Mouse (Mus musculus) G1E-ER4 (cell line): ENCODE measurements around the gene Il17rc. TPM values are rescaled to one million over a fixed set of nuclear protein-coding genes. Genes with fewer than 3 reads are reported as not detected.

ENCODE experiments used
- GATA1 ChIP-seq: IDR thresholded peaks from one replicate; pipeline ENCODE4 v1.8.0; 2012; ENCODE audit warnings: low read length, inconsistent platforms
- polyA plus RNA-seq: library from polyadenylated mRNA; stranded (reverse); fragments of >175 nt; gene quantifications from 2 replicates; pipeline ENCODE4 v1.2.3, GENCODE M21; 2012

Il17rc gene
- polyA plus RNA-seq, 1 experiment = 0.83 TPM

DNA sequence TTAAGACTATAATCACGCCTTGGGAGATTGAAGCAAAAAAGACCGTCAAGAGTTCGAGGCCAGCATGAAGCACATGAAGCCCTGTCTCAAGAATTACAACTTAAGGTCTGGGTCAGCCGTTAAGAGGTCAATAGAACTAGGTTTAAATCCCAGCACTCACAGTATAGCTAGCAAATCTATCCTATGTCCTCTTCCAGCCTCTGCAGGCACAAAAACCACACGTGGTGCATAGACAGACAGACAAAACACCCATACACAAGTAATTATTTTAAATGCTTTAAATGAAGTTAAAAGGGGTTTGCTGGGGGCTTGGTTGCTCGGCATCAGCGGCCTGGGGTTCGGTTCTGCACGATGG is 29.2 kb upstream of the Il17rc start:
- TF ChIP-seq GATA1 = no peak

DNA sequence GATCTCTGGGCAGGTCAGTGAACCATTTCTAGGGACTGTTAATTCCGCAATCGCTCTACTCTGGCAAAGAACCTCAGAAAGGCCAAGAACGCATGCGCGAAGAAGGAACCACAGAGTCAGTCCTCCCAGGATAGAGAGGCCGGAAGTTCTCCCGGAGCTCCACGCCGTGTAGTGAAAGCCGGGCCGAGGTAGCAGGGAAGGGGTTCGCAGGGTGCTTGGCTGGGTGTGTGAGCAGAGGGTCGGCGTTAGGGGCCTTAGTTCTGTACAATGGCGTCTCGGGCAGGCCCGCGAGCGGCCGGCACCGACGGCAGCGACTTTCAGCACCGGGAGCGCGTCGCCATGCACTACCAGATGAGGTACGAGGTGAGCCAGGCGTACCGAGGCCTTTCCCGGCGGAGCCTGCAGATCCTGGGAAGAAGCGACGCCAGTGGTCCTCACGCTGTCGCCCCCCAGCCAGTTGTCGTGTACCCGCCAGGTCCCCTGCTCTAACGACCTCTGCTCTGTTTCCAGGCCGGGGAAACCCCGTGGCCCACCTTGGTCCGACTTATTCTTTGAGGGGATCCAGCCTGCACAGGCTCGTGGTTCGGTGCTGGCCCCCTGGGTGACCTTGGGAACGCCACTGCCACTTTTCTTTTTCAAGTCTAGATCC is 28.7 kb upstream of the Il17rc start, which contains the start of gene Jagn1:
TSS of gene Jagn1 (plus strand) at position 128 of the 649 bp plus-strand sequence.
- TF ChIP-seq GATA1 = no peak

DNA sequence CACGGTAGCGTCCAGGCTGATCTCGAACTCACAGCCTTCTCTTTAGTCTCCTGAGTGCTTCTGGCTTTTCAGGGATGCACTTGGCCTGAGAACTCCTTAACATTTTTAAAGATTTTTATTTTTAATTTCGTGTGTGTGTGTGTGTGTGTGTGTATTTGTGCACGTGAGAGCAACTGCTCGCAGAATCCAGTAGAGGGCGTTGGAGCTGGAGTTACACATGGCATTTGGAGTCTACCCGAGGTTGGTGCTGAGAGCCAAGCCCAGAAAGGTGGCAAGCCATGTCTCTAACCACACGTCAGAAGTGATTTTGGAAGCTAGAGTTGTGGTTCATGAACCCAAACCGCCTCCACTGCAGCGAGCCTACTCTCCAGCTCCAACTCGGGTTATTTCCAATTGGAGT is 28.1 kb upstream of the Il17rc start:
- TF ChIP-seq GATA1 = no peak

DNA sequence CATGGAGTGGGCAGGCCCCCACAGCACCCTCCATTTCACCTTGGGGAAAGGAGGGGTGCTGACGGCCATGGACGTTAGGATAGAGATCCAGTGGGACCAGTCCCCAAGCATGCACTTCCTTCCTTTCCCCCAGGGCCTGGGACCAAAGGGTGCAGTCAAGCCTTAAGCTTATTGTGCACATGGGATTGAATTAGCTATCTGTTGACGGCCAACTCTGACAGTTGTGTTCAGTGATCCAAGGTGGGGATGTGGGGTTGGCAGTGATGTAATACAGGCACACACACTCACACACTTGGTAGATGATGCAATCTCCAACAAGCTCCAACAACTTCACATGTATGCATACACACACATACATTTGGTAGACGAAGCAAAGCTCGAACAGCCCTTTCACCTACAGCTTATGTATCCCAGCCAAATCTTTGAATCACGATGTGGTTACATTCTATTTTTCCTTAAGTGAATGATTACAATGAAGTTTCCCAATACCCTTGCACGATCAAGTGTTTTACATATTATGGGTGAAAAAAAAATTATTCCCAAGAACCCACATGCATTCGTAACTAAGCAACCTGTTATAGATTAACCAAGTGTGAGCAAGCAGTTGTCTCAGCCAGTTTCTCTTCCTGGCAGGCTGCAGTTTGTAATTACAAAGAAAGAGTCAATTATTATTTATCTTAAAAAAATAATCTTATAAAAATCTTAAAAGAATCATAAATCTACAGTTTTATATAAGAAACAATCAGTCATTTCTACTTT is 26.8 kb upstream of the Il17rc start:
- no peak for TF ChIP-seq GATA1

DNA sequence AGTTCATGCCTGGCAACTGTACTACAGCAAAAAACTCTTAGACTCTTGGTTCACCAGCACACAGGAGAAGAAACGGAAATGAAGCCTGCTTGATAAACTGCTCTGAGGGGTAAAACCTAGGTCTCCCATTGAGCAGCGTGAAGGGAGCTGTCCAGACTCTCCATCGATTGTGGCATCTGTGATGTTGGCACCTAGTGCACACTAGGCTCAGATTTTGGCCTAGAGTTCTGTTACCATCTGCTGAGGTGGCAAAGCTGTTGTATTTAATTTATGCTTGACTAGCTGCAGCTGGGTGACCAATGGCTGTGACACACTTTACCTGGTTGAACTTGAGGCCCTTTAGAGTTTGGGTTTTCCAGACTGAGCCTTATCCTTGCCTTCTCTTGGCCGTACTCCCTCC is 23.6 kb upstream of the Il17rc start:
- TF ChIP-seq GATA1 = no peak

DNA sequence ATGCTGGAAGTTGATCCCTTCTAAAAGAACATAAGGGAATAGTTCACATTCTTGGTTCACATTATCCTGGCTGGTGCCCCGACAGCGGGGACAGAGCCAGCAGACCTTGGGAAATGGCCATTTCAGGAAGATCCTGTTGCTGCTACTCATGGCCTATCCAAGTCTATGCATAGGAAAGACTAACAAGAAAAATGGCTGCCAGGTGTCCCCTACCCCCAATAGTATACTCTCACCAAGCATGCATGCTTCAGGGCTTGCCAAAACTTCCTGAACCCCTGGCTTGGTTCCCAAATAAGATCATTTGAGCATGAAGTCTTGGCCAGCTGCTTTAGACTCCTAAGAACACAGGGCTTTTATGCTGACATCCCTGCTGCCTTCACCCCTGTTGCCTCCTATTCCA is 19.4 kb upstream of the Il17rc start:
- no peak for TF ChIP-seq GATA1

DNA sequence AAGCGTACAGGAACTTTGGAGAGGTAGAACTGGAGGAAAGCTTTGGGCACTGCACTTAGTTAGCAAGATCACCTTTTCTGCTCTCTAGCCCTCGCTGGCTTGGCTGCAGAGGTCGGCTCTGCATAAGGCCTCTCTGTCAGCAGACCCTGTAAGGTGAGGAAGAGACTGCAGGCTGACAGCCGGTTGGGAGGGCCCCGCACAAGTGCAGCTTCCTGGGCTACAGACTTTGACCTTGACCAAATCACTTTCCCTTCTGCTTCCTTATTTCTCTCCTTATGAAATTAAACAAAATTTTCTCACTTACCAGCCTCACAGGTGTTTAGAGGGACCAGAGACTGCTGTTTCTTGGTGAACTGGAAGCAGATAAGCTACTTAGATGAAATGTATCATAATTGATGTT is 16.2 kb upstream of the Il17rc start:
- no peak for TF ChIP-seq GATA1

DNA sequence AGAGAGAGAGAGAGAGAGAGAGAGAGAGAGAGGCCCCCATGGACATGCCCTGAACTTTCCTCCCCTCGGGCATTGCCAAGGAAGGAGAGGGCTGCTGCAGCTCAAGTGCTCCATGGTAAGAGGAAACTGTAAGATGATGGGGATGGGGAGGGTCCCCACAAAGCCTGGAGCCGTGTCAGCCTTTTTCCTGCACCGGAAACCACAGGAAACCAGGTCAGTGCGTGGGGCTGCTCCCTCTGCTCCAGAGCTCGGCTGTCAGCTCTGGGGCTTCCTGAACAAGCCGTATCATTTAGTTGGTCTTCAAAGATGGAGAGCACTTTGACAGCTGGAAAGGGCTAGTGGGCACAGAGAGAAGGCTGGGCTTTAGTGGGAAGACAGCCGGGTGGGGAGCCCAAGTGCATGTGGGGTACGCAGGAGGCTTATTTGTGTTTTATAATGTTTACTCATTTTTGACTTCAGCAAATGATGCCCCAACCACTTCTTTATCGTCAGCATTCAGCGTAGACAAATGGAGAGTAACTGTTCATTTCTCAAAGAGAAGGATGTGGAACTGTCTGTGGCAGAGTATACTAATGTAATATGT is 13.2 kb upstream of the Il17rc start, which contains the start of gene Il17re:
TSS of gene Il17re (plus strand) at position 533 of the 583 bp plus-strand sequence.
- TF ChIP-seq GATA1 = no peak

DNA sequence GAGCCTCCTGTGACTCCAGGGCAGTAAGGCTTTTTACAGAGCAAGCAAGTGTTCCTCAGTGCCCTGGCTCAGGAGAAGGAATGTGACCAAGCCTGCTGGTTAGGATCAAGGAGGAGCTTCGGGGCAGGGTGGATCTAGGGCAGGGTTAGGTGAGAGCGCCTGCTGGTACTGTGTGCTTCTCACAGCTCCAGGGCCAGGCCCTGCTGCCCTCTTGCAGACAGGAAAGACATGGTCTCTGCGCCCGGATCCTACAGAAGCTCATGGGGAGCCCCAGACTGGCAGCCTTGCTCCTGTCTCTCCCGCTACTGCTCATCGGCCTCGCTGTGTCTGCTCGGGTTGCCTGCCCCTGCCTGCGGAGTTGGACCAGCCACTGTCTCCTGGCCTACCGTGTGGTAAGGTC is 12.6 kb upstream of the Il17rc start:
- no peak for TF ChIP-seq GATA1

DNA sequence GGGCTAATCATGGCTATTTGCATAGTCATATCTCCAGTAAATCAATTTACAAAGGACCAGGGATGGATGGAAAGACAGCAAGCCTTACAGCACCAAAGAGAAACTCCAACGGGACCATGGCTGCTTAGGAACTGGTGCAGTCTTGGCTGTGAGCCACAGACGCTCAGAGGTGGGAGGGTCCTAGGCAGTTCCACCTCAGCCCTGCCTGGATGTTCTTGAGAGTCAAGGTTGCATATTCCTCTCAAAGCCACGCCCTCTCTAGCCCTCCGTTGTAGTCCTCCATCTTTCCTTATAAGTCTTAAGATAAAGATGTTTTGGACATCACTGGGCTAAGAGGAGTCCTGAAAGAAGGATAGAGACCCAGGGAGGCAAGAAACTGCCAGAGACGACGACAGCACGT is 7.2 kb upstream of the Il17rc start:
- TF ChIP-seq GATA1 = no peak

DNA sequence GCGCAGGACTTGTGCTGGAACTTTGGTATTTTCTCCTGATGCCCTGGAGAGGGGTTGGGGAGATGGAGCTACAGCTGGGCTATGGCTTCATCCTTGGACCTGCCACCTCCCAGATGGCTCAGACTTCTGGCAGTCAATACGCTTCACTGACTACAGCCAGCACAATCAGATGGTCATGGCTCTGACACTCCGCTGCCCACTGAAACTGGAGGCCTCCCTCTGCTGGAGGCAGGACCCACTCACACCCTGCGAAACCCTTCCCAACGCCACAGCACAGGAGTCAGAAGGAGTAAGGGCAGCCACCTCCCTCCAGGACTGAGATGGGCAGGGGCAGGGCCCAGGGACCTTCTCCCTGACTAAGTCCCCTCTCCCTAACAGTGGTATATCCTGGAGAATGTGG is 5.6 kb upstream of the Il17rc start:
- TF ChIP-seq GATA1 = no peak

DNA sequence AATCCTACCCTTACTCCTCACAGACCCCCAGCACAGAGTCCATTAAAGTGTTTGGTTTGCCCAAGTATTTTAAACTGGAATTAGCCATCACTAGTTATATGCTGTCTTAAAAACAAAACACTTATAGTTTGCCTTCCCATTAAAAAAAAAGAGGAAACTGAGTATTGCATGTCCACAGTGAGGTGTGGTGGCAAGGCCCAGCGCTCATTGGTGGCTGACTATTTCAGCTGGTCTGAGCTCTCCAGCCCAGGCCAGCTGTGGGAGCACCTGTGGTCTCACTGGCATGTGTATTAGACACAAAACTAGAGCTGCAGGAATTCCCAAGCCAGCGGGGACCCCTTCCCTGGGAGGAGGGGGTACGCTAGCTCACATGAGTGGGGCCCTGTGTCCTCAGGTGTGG is 2.7 kb upstream of the Il17rc start:
- TF ChIP-seq GATA1 = no peak

DNA sequence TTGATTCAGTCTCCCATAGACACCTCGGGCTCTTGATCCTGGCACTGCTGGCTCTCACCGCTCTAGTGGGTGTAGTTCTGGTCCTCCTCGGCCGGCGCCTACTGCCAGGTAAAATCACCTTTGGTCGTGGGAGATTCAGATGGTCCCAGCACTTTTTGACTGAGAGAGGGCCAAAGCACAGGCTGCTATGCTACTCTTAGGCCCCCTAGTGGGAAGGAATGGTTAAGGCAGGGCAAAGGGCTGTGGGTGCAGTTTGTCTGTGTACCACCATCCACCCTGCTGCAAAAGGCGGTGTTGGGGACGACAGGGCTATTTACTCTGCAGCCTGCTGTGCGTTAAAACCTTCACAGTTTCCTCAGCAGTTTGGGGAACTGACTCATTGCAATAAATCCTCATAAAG is 2.2 kb upstream of the Il17rc start:
- TF ChIP-seq GATA1 = no peak

DNA sequence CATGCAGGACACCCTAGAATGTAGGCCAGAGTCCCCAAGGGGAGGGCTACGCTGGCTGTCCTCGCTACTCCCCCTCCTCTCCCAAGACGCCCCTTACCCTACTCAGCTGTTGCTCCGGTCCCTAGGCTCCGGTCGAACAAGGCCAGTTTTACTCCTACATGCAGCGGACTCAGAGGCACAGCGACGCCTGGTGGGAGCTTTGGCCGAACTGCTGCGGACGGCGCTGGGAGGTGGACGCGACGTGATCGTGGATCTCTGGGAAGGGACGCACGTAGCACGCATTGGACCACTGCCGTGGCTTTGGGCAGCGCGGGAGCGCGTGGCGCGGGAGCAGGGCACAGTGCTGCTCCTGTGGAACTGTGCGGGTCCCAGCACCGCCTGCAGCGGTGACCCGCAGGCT is 1.8 kb upstream of the Il17rc start:
- no peak for TF ChIP-seq GATA1

DNA sequence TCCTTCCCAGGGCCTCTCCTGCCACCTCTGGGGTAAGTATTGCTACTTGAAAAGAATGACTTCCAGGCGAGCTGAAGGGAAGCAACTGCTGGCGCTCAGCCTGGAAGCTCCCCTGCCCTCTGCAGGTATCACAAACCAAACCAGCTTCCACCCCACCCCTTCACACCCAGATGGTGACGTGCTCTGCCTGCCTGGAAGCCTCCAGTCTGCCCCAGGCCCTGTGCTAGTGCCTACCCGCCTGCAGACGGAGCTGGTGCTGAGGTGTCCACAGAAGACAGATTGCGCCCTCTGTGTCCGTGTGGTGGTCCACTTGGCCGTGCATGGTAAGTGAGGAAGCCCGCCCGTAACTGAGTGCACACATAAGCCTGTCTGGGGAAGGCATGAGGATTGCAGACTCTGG is 834 bp downstream of the Il17rc start:
- no peak for TF ChIP-seq GATA1

DNA sequence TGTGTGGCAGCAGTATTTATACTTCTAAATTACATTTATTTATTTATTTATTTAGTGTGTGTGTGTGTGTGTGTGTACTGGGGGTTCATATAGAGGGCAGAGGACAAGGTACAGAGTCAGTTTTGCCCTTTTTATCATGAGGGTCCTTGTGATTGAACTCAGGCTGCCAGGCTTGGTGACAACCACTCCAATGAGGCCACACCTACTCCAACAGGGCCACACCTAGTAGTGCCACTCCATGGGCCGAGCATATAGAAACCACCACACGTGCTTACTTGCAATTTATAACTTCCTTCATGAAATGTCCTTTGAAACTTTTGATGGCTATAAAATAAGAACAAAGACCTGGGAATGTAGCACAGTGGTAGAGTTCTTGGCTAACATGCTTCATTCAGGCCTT is 2.0 kb downstream of the Il17rc start:
- no peak for TF ChIP-seq GATA1

DNA sequence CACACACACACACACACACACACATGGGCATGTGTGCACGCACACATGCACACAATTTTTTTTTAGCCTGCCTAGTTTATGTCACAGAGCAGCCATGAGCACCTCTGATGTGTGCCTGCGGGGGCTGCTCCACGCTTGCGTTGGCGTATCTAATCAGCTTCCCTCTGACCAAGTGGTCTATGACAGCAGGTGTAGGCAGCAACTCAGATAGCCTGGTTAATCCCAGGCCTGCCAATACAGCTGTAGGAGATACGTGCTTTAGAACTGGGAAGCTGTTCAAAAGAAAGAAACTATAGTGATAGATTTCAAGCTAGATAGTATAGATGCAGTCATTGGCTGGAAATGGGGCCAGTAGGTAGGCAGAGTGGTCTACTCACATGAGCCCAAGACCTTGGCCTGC is 2.5 kb downstream of the Il17rc start:
- peak; percentile 27 for TF ChIP-seq GATA1

DNA sequence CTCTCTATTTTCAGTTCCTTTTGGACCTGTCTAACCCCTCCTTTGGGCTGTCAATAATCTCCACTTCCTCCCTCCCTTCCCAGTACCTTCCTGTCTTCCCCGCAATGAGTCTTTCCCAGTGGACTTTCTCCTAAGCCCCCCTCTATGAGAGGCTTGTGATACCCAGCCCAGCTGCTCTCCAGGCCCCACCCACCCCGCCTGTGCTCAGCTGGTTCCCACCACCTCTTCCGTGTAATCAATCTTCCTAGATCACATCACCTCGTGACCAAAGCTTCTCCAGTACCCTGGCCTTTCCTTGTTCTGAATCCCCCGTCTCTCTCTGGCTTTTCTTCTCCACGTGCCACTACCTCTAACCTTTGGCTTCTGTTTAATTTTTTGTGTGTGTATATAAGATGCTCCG is 6.1 kb downstream of the Il17rc start:
- TF ChIP-seq GATA1 = no peak
